Mouse (Mus musculus): ENCODE results near the gene Dgki. TPM values are rescaled to one million over a fixed set of nuclear protein-coding genes. Genes with fewer than 3 reads are reported as not detected.

Gene Dgki
- polyA plus RNA-seq, 1 experiment from 2014 or later = 0.27 TPM

- Histone ChIP-seq H3K9me3 (ENCODE audit: control insufficient read depth, low read length) (no peaks in the 10 kb centered on the region), H3K4me1 (ENCODE audit: control insufficient read depth, insufficient read depth, low read length) (no peaks in the 10 kb centered on the region), H3K9ac (ENCODE audit: low read depth, low read length) (no peak overlapping the region), H3K4me3 (ENCODE audit: low read length) (no peak overlapping the region), H3K36me3 (ENCODE audit: control insufficient read depth, insufficient read depth, low read length) (no peaks in the 10 kb centered on the region), H3K4me2 (replicated peaks; ENCODE audit: low read depth, low read length) (no peak overlapping the region), H3K27ac (ENCODE audit: low read depth, low read length) (no peak overlapping the region), H3K27me3 (ENCODE audit: control insufficient read depth, insufficient read depth, low read length) (no peaks in the 10 kb centered on the region)
- no peak for ATAC-seq (ENCODE audit: low FRiP score, low TSS enrichment)
- 94% methylated on average over 2 of the region's 2 CpGs for WGBS
These were observed 271.7 kb downstream of the Dgki start for GRCm38 (mm10) chr6:37028300-37028699.

DNA sequence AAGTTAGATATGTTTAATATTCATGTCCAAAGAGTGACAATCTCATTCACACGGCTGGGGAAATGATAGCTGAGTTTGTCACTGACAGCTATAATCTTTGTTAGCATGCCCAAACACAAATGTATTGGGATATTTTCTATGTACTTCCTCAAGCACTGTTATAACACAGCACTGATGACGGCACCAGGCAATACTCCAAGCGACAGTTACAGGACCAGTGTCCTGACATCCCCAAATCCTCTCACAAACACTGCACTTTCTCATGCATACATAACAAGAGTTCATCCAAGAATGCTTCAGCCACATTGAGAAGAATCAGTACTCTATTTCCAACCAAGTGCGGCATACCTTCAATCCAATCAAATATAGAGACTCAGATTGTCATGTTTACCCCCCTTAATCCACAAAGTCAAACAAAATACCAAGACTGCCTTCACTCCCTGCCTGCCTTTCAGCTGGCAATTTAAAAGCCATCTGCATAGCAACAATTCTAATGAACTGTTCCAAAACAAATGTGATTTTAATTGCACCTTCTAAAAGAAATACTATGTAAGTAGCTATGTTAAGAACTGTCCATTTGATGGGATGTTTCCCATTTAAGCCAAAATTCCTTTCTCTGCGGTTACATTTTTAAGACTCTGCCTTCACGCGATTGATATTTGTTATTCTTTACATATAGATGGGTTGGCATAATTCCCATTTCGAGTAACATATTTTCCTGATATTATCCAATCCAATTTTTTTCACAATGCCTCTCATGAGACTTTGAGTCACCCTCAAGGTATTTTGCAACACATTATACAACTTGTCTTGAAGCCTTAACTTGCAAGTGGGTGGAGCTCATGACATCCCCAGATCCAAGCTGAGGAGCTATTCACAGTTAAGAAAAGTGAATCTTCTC lies 273.4 kb downstream of the Dgki start:
- no peak for ATAC-seq (ENCODE audit: low FRiP score, low TSS enrichment)
- 82% methylated on average over 8 of the region's 8 CpGs for WGBS
- H3K4me1 ChIP-seq (ENCODE audit: control insufficient read depth, insufficient read depth, low read length) = no peaks in the 10 kb centered on the region
- no peak overlapping the region for H3K27ac ChIP-seq (ENCODE audit: low read depth, low read length)
- no peak overlapping the region for H3K4me2 ChIP-seq (replicated peaks; ENCODE audit: low read depth, low read length)
- H3K27me3 ChIP-seq (ENCODE audit: control insufficient read depth, insufficient read depth, low read length) = no peaks in the 10 kb centered on the region
- no peaks in the 10 kb centered on the region for H3K36me3 ChIP-seq (ENCODE audit: control insufficient read depth, insufficient read depth, low read length)
- H3K9ac ChIP-seq (ENCODE audit: low read depth, low read length) = no peak overlapping the region
- H3K4me3 ChIP-seq (ENCODE audit: low read length) = no peak overlapping the region
- H3K9me3 ChIP-seq (ENCODE audit: control insufficient read depth, low read length) = no peaks in the 10 kb centered on the region

DNA sequence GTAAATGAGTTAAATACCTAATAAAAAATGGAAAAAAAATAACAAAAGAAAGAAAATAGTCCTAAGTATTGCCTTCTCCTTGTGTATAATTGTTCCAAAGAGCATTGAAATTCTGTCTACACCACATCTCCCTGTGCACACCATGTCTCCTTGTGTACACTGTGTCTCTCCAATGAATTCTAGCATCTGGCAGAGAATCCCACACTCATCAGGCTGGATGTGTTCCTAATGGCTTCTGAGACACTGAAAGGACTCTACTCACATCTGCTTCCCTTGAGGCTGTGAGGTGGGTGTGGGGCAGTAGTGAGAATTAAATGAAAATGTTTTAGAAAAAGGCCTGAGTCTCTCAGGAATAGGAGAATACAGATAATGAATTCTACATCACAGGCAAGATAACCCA lies 283.9 kb downstream of the Dgki start:
- no peak for ATAC-seq (ENCODE audit: low FRiP score, low TSS enrichment)
- H3K27ac ChIP-seq (ENCODE audit: low read depth, low read length) = no peak overlapping the region
- H3K27me3 ChIP-seq (ENCODE audit: control insufficient read depth, insufficient read depth, low read length) = no peaks in the 10 kb centered on the region
- no peaks in the 10 kb centered on the region for H3K4me1 ChIP-seq (ENCODE audit: control insufficient read depth, insufficient read depth, low read length)
- H3K4me2 ChIP-seq (replicated peaks; ENCODE audit: low read depth, low read length) = no peak overlapping the region
- H3K36me3 ChIP-seq (ENCODE audit: control insufficient read depth, insufficient read depth, low read length) = no peaks in the 10 kb centered on the region
- no peaks in the 10 kb centered on the region for H3K9me3 ChIP-seq (ENCODE audit: control insufficient read depth, low read length)
- no peak overlapping the region for H3K9ac ChIP-seq (ENCODE audit: low read depth, low read length)
- no peak overlapping the region for H3K4me3 ChIP-seq (ENCODE audit: low read length)

- Histone ChIP-seq H3K4me3 (ENCODE audit: low read length) (no peak overlapping the region), H3K36me3 (ENCODE audit: control insufficient read depth, insufficient read depth, low read length) (no peaks in the 10 kb centered on the region), H3K9me3 (ENCODE audit: control insufficient read depth, low read length) (no peaks in the 10 kb centered on the region), H3K4me2 (replicated peaks; ENCODE audit: low read depth, low read length) (no peak overlapping the region), H3K9ac (ENCODE audit: low read depth, low read length) (no peak overlapping the region), H3K27me3 (ENCODE audit: control insufficient read depth, insufficient read depth, low read length) (no peaks in the 10 kb centered on the region), H3K4me1 (ENCODE audit: control insufficient read depth, insufficient read depth, low read length) (no peaks in the 10 kb centered on the region), H3K27ac (ENCODE audit: low read depth, low read length) (no peak overlapping the region)
- WGBS = 83% methylated on average over 2 of the region's 2 CpGs
- no peak for ATAC-seq (ENCODE audit: low FRiP score, low TSS enrichment)
These were observed 288.4 kb downstream of the Dgki start for GRCm38 (mm10) chr6:37011597-37011996.

DNA sequence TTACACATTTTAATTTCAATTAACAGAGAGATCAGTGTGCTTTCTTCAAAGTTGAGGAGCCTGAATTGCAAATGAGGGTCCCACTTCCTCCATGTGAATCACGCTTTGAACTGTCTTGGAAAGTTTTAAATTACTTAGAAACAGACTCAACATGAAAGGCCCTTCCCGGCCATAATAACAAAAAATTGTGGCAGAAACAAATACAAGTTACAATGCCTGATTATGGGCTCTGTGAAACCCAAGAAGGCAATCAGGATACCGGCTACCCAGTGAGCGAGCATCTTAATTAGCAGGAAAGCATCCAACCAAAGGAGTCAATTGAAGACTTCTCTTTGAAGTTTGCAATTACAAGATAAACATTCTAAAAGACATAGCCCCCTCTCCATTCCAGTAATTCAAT lies 292.4 kb downstream of the Dgki start:
- Histone ChIP-seq H3K4me2 (replicated peaks; ENCODE audit: low read depth, low read length) (no peak overlapping the region), H3K9ac (ENCODE audit: low read depth, low read length) (no peak overlapping the region), H3K27me3 (ENCODE audit: control insufficient read depth, insufficient read depth, low read length) (no peaks in the 10 kb centered on the region), H3K9me3 (ENCODE audit: control insufficient read depth, low read length) (no peaks in the 10 kb centered on the region), H3K4me3 (ENCODE audit: low read length) (no peak overlapping the region), H3K27ac (ENCODE audit: low read depth, low read length) (no peak overlapping the region), H3K4me1 (ENCODE audit: control insufficient read depth, insufficient read depth, low read length) (no peaks in the 10 kb centered on the region), H3K36me3 (ENCODE audit: control insufficient read depth, insufficient read depth, low read length) (no peaks in the 10 kb centered on the region)
- no peak for ATAC-seq (ENCODE audit: low FRiP score, low TSS enrichment)
- WGBS = 17% methylated on average over 4 of the region's 4 CpGs

DNA sequence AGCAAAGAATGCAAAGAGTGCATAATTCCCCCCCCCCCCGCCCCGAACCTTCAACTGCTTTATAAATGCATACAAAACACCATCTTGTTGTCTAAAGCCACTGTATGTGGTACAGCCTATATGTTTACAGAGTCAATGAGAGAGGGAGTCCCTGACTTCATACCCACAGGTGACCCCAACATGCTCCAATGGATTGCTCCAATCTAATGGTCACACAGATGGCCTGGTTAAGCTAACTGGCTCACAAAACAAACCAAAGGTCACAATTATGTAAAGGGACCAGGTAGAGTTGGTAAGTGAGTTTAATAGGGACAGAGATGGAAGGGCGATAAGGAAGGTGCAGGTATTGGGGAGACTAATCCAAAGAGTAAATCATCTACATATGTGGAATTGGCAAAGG lies 295.1 kb downstream of the Dgki start:
- Histone ChIP-seq H3K9me3 (ENCODE audit: control insufficient read depth, low read length) (no peaks in the 10 kb centered on the region), H3K4me3 (ENCODE audit: low read length) (no peak overlapping the region), H3K4me1 (ENCODE audit: control insufficient read depth, insufficient read depth, low read length) (no peaks in the 10 kb centered on the region), H3K27ac (ENCODE audit: low read depth, low read length) (no peak overlapping the region), H3K27me3 (ENCODE audit: control insufficient read depth, insufficient read depth, low read length) (no peaks in the 10 kb centered on the region), H3K9ac (ENCODE audit: low read depth, low read length) (no peak overlapping the region), H3K4me2 (replicated peaks; ENCODE audit: low read depth, low read length) (no peak overlapping the region), H3K36me3 (ENCODE audit: control insufficient read depth, insufficient read depth, low read length) (no peaks in the 10 kb centered on the region)
- no peak for ATAC-seq (ENCODE audit: low FRiP score, low TSS enrichment)
- WGBS = 80% methylated on average over 3 of the region's 3 CpGs

DNA sequence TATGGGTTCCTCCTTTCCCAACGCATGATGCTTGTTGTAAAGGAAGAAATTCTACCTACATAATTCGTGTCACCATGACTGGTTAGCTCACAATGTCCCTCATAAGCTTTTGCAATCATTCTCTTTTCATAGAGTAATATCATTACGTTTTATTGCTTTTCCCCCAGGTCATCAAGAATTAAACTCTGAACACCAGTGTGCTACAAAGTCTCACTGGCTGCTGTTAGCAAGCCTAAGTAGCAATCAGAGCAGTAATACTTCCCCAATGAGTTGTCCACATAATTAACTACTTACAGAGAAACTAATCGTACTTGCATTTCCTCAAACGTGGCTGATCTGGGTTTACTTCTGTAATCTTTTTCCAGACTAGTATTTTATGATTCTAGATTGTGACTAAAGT lies 296.7 kb downstream of the Dgki start:
- no peak overlapping the region for H3K4me3 ChIP-seq (ENCODE audit: low read length)
- ATAC-seq (ENCODE audit: low FRiP score, low TSS enrichment) = no peak

DNA sequence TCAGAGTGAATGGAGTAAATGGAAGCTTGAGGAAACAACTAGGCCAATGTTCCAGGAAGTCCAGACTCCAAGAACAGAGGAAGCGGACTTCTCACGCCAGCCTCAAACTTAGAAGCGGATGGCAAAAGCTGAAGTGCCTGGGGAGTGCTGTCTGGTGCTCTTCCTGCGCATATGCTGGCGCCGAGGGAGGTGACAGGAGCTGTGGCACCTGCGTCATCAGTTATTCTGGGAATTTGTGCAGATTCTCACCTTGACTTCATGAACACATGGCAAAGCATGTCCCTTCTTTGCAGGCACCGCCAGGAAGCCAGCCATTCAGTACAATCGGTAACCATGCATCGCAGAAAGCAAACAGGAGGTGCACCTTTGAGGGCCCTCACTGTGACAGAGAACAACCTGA lies 301.0 kb downstream of the Dgki start:
- H3K27me3 ChIP-seq (ENCODE audit: control insufficient read depth, insufficient read depth, low read length) = no peaks in the 10 kb centered on the region
- no peak for ATAC-seq (ENCODE audit: low FRiP score, low TSS enrichment)
- no peak overlapping the region for H3K9ac ChIP-seq (ENCODE audit: low read depth, low read length)
- 91% methylated on average over 10 of the region's 10 CpGs for WGBS
- no peak overlapping the region for H3K4me3 ChIP-seq (ENCODE audit: low read length)
- no peaks in the 10 kb centered on the region for H3K4me1 ChIP-seq (ENCODE audit: control insufficient read depth, insufficient read depth, low read length)
- no peak overlapping the region for H3K27ac ChIP-seq (ENCODE audit: low read depth, low read length)
- H3K36me3 ChIP-seq (ENCODE audit: control insufficient read depth, insufficient read depth, low read length) = no peaks in the 10 kb centered on the region
- no peak overlapping the region for H3K4me2 ChIP-seq (replicated peaks; ENCODE audit: low read depth, low read length)
- no peaks in the 10 kb centered on the region for H3K9me3 ChIP-seq (ENCODE audit: control insufficient read depth, low read length)

More for the DNA sequence above, 296.7 kb downstream of the Dgki start:
- Histone ChIP-seq H3K9ac (ENCODE audit: low read depth, low read length) (no peak overlapping the region), H3K4me2 (replicated peaks; ENCODE audit: low read depth, low read length) (no peak overlapping the region), H3K9me3 (ENCODE audit: control insufficient read depth, low read length) (no peaks in the 10 kb centered on the region), H3K36me3 (ENCODE audit: control insufficient read depth, insufficient read depth, low read length) (no peaks in the 10 kb centered on the region), H3K4me1 (ENCODE audit: control insufficient read depth, insufficient read depth, low read length) (no peaks in the 10 kb centered on the region), H3K27ac (ENCODE audit: low read depth, low read length) (no peak overlapping the region), H3K27me3 (ENCODE audit: control insufficient read depth, insufficient read depth, low read length) (no peaks in the 10 kb centered on the region)
- WGBS = 67% methylated on average over 5 of the region's 5 CpGs

GRCm38 (mm10) chr6:36994329-36994728 lies 305.7 kb downstream of the Dgki start:
- no peaks in the 10 kb centered on the region for H3K27me3 ChIP-seq (ENCODE audit: control insufficient read depth, insufficient read depth, low read length)
- H3K4me2 ChIP-seq (replicated peaks; ENCODE audit: low read depth, low read length) = no peak overlapping the region
- H3K9me3 ChIP-seq (ENCODE audit: control insufficient read depth, low read length) = no peaks in the 10 kb centered on the region
- no peak overlapping the region for H3K27ac ChIP-seq (ENCODE audit: low read depth, low read length)
- no peaks in the 10 kb centered on the region for H3K4me1 ChIP-seq (ENCODE audit: control insufficient read depth, insufficient read depth, low read length)
- no peak for ATAC-seq (ENCODE audit: low FRiP score, low TSS enrichment)
- no peak overlapping the region for H3K4me3 ChIP-seq (ENCODE audit: low read length)
- 90% methylated on average over 5 of the region's 5 CpGs for WGBS
- no peak overlapping the region for H3K9ac ChIP-seq (ENCODE audit: low read depth, low read length)
- H3K36me3 ChIP-seq (ENCODE audit: control insufficient read depth, insufficient read depth, low read length) = no peaks in the 10 kb centered on the region
